Mouse (Mus musculus) lung, postnatal 0 days (tissue): ENCODE data around the gene Lrrk2.
A peak's percentile ranks its signal among the peaks of the same experiment; 100 is the strongest.

Source experiments
- CTCF ChIP-seq: IDR thresholded peaks from 2 replicates; pipeline ENCODE4 v1.5.1; 2016; ENCODE audit warnings: antibody characterized with exemption, mild to moderate bottlenecking
- EP300 ChIP-seq: IDR thresholded peaks from 2 replicates; pipeline ENCODE4 v1.6.1; 2016; ENCODE audit warnings: antibody characterized with exemption, mild to moderate bottlenecking, control low read depth

DNA sequence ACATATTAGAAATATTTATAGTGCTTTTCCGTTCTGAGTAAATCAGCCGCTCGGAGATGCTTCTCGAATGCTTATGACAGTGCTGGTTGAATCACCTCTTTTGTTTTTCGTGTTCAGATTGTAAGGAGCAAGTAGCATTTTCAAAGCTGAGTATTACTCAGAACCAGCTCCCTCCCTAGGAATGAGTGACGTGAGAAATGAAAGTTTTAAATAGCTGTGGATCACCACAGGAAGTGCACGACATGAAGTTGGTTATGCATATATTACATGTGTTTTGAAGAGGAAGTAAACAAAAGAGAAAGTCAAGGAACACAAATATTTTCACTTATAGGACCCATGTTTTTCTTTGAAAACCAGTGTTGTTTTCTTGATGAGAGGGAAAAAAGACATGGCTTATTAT, 21.5 kb upstream of the Lrrk2 start:
- TF ChIP-seq EP300: 0 out of 2 replicates have a peak, but pooled peaks have one; percentile 20
- no peak for TF ChIP-seq CTCF
